Mouse (Mus musculus): Measurements from ENCODE around the gene Acsbg1.

GRCm38 (mm10) chr9:54637510-54638314, 24.0 kb downstream of the Acsbg1 start:
- TF ChIP-seq GATA1 (IDR thresholded peaks at IDR 0.05; ENCODE audit: borderline replicate concordance, low read length): no peak
- no peak for TF ChIP-seq FLI1 (IDR thresholded peaks at IDR 0.05; ENCODE audit: low read length)

Data from megakaryocyte, embryonic 14.5 days (primary cell).